9 mouse cellular contexts compared by ENCODE assay signal in genomic region chr3:82250796-82251261, GRCm38 (mm10).
DNase-seq lines count a peak whose midpoint lies in the region; ATAC-seq and TF ChIP-seq lines count a peak whose summit lies in the region.
"Had no signal": no experiment of that assay in that cellular context is flagged by ENCODE, and none has a peak within 500 bp of the region (broad histone marks: within the 10 kb centered on the region; RNA-seq: fewer than 3 reads in every experiment).

No protein-coding gene starts in this region.

- intact Hi-C loops in heart, adult 2 months (cut with DNase I), result no loop called here

- no peaks in the 10 kb centered on the region for H3K9me3 ChIP-seq in heart, embryonic 11.5 days (replicated peaks; ENCODE audit: control insufficient read depth, low read length)
- no peaks in the 10 kb centered on the region for H3K9me3 ChIP-seq in midbrain, embryonic 13.5 days

- no peak for TF ChIP-seq EP300 in heart, adult 2 months (IDR thresholded peaks at IDR 0.05; ENCODE audit: insufficient read depth, low read depth, low read length)

- no peaks in the 10 kb centered on the region for H3K4me1 ChIP-seq in heart, adult 2 months (ENCODE audit: control insufficient read depth, insufficient read depth, low read length)
- H3K4me1 ChIP-seq in heart, embryonic 11.5 days (ENCODE audit: control insufficient read depth, insufficient read depth, low read length), result peaks cover 7% of the 10 kb centered on the region; the same call in 1 of the 2 replicates
- H3K4me1 ChIP-seq in midbrain, embryonic 13.5 days (replicated peaks), result peaks cover 14% of the 10 kb centered on the region

- no peak overlapping the region for H3K4me2 ChIP-seq in heart, embryonic 11.5 days
- H3K4me2 ChIP-seq in midbrain, embryonic 13.5 days (replicated peaks), result peak overlapping the region; percentile 17; the same call in 1 of the 2 replicates

- 39% methylated on average over 3 of the region's 3 CpGs for WGBS in heart, adult 2 months
- WGBS in heart, embryonic 11.5 days (ENCODE audit: insufficient replicate concordance), result 60% methylated on average over 3 of the region's 3 CpGs
- 44% methylated on average over 3 of the region's 3 CpGs for WGBS in midbrain, embryonic 13.5 days

- TF ChIP-seq POLR2A in heart, adult 2 months (IDR thresholded peaks at IDR 0.05; ENCODE audit: insufficient read depth, low read depth, low read length), result no peak

- peak; percentile 27 to 42 for DNase-seq in heart, adult 2 months
- DNase-seq in kidney, postnatal 14 days, result peak; percentile 27
- no peak for DNase-seq in spleen, postnatal 10 days (ENCODE audit: low spot score in 2 of 2)
- no peak for DNase-seq in thymus, postnatal 10 days (ENCODE audit: low spot score in 2 of 2)

- no peak for ATAC-seq in heart, embryonic 11.5 days (replicated peaks; ENCODE audit: insufficient number of reproducible peaks, low FRiP score, low TSS enrichment)
- ATAC-seq in frontal cortex, adult (ENCODE audit: low TSS enrichment), result peak; percentile 99
- peak; percentile 55 for ATAC-seq in midbrain, embryonic 13.5 days
- ATAC-seq in megakaryocyte-erythroid progenitor cell, adult 5-6 weeks (replicated peaks; ENCODE audit: low FRiP score, low TSS enrichment, poor library complexity, severe bottlenecking), result no peak

- no peaks in the 10 kb centered on the region for H3K27me3 ChIP-seq in heart, adult 2 months (ENCODE audit: control insufficient read depth, insufficient read depth, low read length)
- no peaks in the 10 kb centered on the region for H3K27me3 ChIP-seq in heart, embryonic 11.5 days (ENCODE audit: control insufficient read depth, insufficient read depth, low read length)
- H3K27me3 ChIP-seq in midbrain, embryonic 13.5 days, result no peaks in the 10 kb centered on the region

- no peak overlapping the region for H3K9ac ChIP-seq in heart, adult 2 months (ENCODE audit: low read depth, low read length)
- H3K9ac ChIP-seq in heart, embryonic 11.5 days (ENCODE audit: low read depth, low read length), result no peak overlapping the region
- H3K9ac ChIP-seq in midbrain, embryonic 13.5 days (replicated peaks), result no peak overlapping the region

- H3K79me2 ChIP-seq in heart, adult 2 months (replicated peaks; ENCODE audit: control insufficient read depth, insufficient read depth, low read length), result no peaks in the 10 kb centered on the region

- no peaks in the 10 kb centered on the region for H3K36me3 ChIP-seq in heart, adult 2 months (ENCODE audit: control insufficient read depth, insufficient read depth, low read length)
- H3K36me3 ChIP-seq in heart, embryonic 11.5 days (ENCODE audit: control insufficient read depth, insufficient read depth, low read length), result no peaks in the 10 kb centered on the region
- H3K36me3 ChIP-seq in midbrain, embryonic 13.5 days, result no peaks in the 10 kb centered on the region

- TF ChIP-seq CTCF in heart, adult 2 months (IDR thresholded peaks at IDR 0.05), result no peak

- peak overlapping the region; percentile 53 for H3K27ac ChIP-seq in heart, adult 2 months
- H3K27ac ChIP-seq in heart, embryonic 11.5 days (ENCODE audit: low read depth, low read length), result no peak overlapping the region
- peak overlapping the region; percentile 75 for H3K27ac ChIP-seq in midbrain, embryonic 13.5 days
- H3K27ac ChIP-seq: macrophage had no signal

- no peak overlapping the region for H3K4me3 ChIP-seq in heart, adult 2 months
- no peak overlapping the region for H3K4me3 ChIP-seq in heart, embryonic 11.5 days (ENCODE audit: low read depth, low read length)
- H3K4me3 ChIP-seq in midbrain, embryonic 13.5 days (replicated peaks), result no peak overlapping the region

Comparison
In these comparisons a context has a peak if more than half of its experiments do, and no peak if none do; other contexts are left out.
1. DNase-seq: peak in heart, adult 2 months (2 of 2) and kidney, postnatal 14 days (single experiment); none in spleen, postnatal 10 days (0 of 2) and thymus, postnatal 10 days (0 of 2).
2. ATAC-seq: peak in frontal cortex, adult (single experiment) and midbrain, embryonic 13.5 days (single experiment); none in heart, embryonic 11.5 days (single experiment) and megakaryocyte-erythroid progenitor cell, adult 5-6 weeks (single experiment).